Mouse (Mus musculus) pancreas, adult 10 weeks (tissue): ENCODE data around the gene Slc10a1. TPM values are rescaled to one million over a fixed set of nuclear protein-coding genes. Genes with fewer than 3 reads are reported as not detected.

Source experiments
- polyA plus RNA-seq: library from polyadenylated mRNA; stranded (reverse); fragments of 350-450 nt; fragmentation: Illumina TruSeq; extraction: RNeasy Lipid Tissue Mini Kit (QIAGEN cat#74804); gene quantifications from one replicate; pipeline ENCODE4 v1.2.3, GENCODE M21; 2015; ENCODE audit warnings: low read depth, low replicate concordance; ENCODE audit not compliant: insufficient read depth

Gene Slc10a1
- polyA plus RNA-seq, result not detected

GRCm38 (mm10) chr12:80968605-80969004, at the start of gene Slc10a1:
TSS of gene Slc10a1 (minus strand) at chr12:80968705.

GRCm38 (mm10) chr12:80945334-80945995, 23.0 kb downstream of the Slc10a1 start, which contains the start of gene Srsf5:
TSS of gene Srsf5 (plus strand) at chr12:80945504.

Other genes starting within 250 kb of the Slc10a1 start
- not detected for gene Ccdc177, start 208.0 kb downstream of the Slc10a1 start, polyA plus RNA-seq
- gene Susd6, start 178.2 kb downstream of the Slc10a1 start, polyA plus RNA-seq, result 6.0 TPM
- gene Srsf5, start 23.2 kb downstream of the Slc10a1 start, polyA plus RNA-seq, result 193 TPM
- 6.5 TPM for gene Smoc1, start 58.1 kb upstream of the Slc10a1 start, polyA plus RNA-seq